Mouse (Mus musculus) CH12.LX (cell line): ENCODE results near the gene Lrig2.

ENCODE experiments used
- CTCF ChIP-seq, 2 experiments: IDR thresholded peaks in 1 of 2; conservative IDR thresholded peaks in 1 of 2; 2 replicates each; pipeline ENCODE4 v1.5.1; 2011 to 2012; ENCODE audit warnings: low read depth in 2 of 2, low read length in 2 of 2, improper control_type of control experiment in 1 of 2, inconsistent platforms in 1 of 2, mild to moderate bottlenecking in 1 of 2, moderate library complexity in 1 of 2
- EP300 ChIP-seq: IDR thresholded peaks from 2 replicates; pipeline ENCODE4 v1.6.1; 2011; ENCODE audit warnings: low read length, improper control_type of control experiment
- MAFK ChIP-seq: IDR thresholded peaks from 2 replicates; pipeline ENCODE4 v1.6.1; 2011; ENCODE audit warnings: low read length, improper control_type of control experiment; ENCODE audit not compliant: insufficient replicate concordance
- MYC ChIP-seq: IDR thresholded peaks from 2 replicates; pipeline ENCODE4 v1.6.1; 2011; ENCODE audit warnings: low read depth, mild to moderate bottlenecking, improper control_type of control experiment, low read length
- POLR2A ChIP-seq: IDR thresholded peaks from 2 replicates; pipeline ENCODE4 v1.6.1; 2011; ENCODE audit warnings: low read depth, mild to moderate bottlenecking, improper control_type of control experiment, low read length

DNA sequence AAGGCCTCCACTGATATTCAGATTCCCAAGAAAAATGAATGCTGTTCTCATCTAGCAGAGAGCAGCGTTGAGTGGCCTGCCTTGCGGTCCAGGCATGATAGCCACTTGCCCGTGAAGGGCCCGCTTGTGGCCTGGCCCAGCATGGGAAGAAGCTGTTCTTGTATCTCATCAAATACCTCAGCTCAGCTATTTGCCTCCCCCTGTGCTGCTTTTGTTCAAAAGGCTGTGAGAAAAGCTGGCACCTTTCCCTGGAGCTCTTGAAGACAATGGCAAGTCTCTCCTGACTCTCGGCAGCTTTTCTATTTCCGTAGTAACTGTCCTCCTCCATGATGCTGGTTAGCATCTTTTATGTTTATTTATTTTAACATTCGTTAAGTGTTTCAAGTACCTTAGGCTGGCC lies 74.1 kb downstream of the Lrig2 start:
- TF ChIP-seq EP300 (no peak), POLR2A (no peak), MAFK (no peak), MYC (no peak), CTCF (conservative IDR thresholded peaks at IDR 0.05 in 1 of 2, IDR thresholded peaks at IDR 0.05 in 1 of 2; ENCODE audit: low read depth in 2 of 2, low read length in 2 of 2) (no peak)
